Mouse (Mus musculus) gastrocnemius, adult 18-20 months (tissue): ENCODE results near the gene Tcl1b3. TPM values are rescaled to one million over a fixed set of nuclear protein-coding genes. Genes with fewer than 3 reads are reported as not detected.

Experiments
- DNase-seq: peaks from one replicate; pipeline ENCODE4 v3.0.0; 2021; ENCODE audit warnings: low spot score
- total RNA-seq, 2 experiments: library from RNA; stranded (reverse); gene quantifications; 2 replicates each; pipeline ENCODE4 v1.2.3; 2021

The Tcl1b3 gene
- total RNA-seq, 2 experiments from 2014 or later, result not detected

GRCm38 (mm10) chr12:105224621-105225320 is 33.9 kb downstream of the Tcl1b3 start:
- no peak for DNase-seq

DNA sequence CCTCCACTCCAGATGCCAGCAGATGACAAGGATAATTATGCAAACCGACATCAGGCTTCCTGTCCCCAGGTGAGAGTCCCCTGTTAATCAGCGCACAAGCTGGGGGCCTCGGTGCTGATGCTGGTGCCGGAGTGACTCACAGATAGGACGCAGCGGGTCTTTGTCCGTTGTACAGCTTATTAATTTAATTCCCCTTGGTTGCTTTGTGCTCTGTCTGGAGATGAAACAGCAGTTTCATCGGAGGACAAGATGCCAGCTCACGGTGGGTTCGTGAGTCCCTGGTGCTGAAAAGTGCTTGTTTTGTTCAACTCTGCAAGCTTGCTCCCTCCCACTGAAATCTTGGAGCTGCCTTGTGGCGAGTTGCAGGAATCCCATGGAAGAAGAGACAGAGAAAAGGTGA is 43.5 kb downstream of the Tcl1b3 start:
- DNase-seq, result no peak

GRCm38 (mm10) chr12:105235091-105235490 is 44.2 kb downstream of the Tcl1b3 start:
- no peak for DNase-seq

DNA sequence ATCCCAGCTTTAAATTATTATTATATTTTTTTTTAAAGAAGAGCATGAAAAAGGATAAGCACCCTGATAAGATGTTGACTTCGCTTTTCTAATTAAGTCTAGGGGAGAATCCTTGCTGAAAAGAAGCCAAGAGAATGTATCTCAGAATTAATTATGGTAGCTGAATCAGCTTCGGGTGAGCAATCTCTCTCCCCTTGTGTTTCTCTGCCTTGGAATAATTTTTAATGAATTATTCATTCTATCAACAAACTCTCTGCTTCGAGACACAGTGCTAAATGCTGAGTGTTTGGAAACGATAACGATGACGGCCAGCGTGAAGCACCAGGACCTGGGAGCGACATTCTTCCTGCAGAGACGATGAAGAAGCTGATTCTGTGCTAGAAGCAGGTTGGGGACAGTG is 48.2 kb downstream of the Tcl1b3 start:
- no peak for DNase-seq

Other genes with a start within 250 kb of the Tcl1b3 start
- gene Syne3, start 181.2 kb upstream of the Tcl1b3 start, total RNA-seq, result 1 to 10 TPM; 3.6 to 4.3 TPM
- gene Glrx5, start 158.4 kb upstream of the Tcl1b3 start, total RNA-seq, result 10 to 100 TPM; 54.6 to 57.3 TPM
- gene Tcl1b2, start 45.0 kb upstream of the Tcl1b3 start, total RNA-seq, result not detected
- gene Tcl1b1, start 31.4 kb upstream of the Tcl1b3 start, total RNA-seq, result not detected
- not detected for gene Tcl1b5, start 14.7 kb upstream of the Tcl1b3 start, total RNA-seq
- gene Tcl1b4, start 10.9 kb downstream of the Tcl1b3 start, total RNA-seq, result not detected
- not detected for gene Tcl1, start 31.8 kb downstream of the Tcl1b3 start, total RNA-seq
- not detected for gene Tunar, start 142.8 kb downstream of the Tcl1b3 start, total RNA-seq